Mouse (Mus musculus): ENCODE data around the gene Rnf215.

DNA sequence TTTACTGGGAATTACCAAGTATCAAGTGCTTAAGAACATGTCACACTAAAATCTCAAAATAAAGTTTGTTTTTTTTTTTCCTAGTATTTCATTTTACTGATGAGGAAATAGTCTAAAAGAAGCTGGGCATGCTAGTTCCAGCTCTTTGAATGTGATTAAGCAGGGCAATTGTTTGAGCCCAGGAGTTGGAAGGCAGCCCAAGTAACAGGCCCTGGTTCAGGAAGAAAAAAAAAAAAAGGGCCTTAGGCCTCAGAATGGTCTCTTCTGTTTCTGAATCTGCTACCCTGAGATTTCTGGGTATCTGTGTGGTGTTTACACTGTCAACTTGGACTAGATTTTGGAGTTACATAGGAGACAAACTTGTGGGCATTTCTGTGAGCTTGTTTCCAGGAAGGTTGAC is 48.5 kb downstream of the Rnf215 start:
- TF ChIP-seq UBTF (IDR thresholded peaks at IDR 0.05; ENCODE audit: low read depth, low read length) = no peak
- TF ChIP-seq CTCF (conservative IDR thresholded peaks at IDR 0.05 in 1 of 2, IDR thresholded peaks at IDR 0.05 in 1 of 2; ENCODE audit: low read depth in 2 of 2, low read length in 2 of 2) = no peak
- no peak for TF ChIP-seq NRF1 (IDR thresholded peaks at IDR 0.05; ENCODE audit: low read depth, low read length)
- no peak for TF ChIP-seq TBP (conservative IDR thresholded peaks at IDR 0.05; ENCODE audit: low read depth, low read length)
- no peak for TF ChIP-seq MYC (IDR thresholded peaks at IDR 0.05; ENCODE audit: low read depth, low read length)
- no peak for TF ChIP-seq MEF2A (IDR thresholded peaks at IDR 0.05; ENCODE audit: borderline replicate concordance, low read depth, low read length)
- no peak for TF ChIP-seq MXI1 (IDR thresholded peaks at IDR 0.05; ENCODE audit: low read depth, low read length)
- TF ChIP-seq ETS1 (conservative IDR thresholded peaks at IDR 0.05; ENCODE audit: low read depth, low read length) = no peak
